Mouse (Mus musculus): ENCODE data around the gene Vmn1r206.
"Not testable (repeated sequence)": the region's sequence is repeated elsewhere in the genome, so short reads cannot be mapped to it uniquely, and the experiment has no call there.

Gene Vmn1r206

GRCm38 (mm10) chr13:22624151-22624550 is at the start of gene Vmn1r206:
TSS of gene Vmn1r206 (minus strand) at chr13:22624251.
- not testable (repeated sequence) for DNase-seq (ENCODE audit: low spot score in 2 of 2)

GRCm38 (mm10) chr13:22592900-22593299 is 31.2 kb downstream of the Vmn1r206 start, which contains the start of gene Vmn1r205:
TSS of gene Vmn1r205 (minus strand) at chr13:22593000.
- DNase-seq (ENCODE audit: low spot score in 2 of 2): no peak

- DNase-seq (ENCODE audit: low spot score in 2 of 2): not testable (repeated sequence)
Measured at GRCm38 (mm10) chr13:22583336-22583735, 40.7 kb downstream of the Vmn1r206 start.

- DNase-seq (ENCODE audit: low spot score in 2 of 2): not testable (repeated sequence)
Measured at GRCm38 (mm10) chr13:22574911-22575310, 49.1 kb downstream of the Vmn1r206 start.

Measured in cerebellum, postnatal 4 days (tissue).